Mouse (Mus musculus) left cerebral cortex, adult 18-20 months (tissue): ENCODE measurements around the gene Mif. TPM values are rescaled to one million over a fixed set of nuclear protein-coding genes. Genes with fewer than 3 reads are reported as not detected.
"Not testable (repeated sequence)": the region's sequence is repeated elsewhere in the genome, so short reads cannot be mapped to it uniquely, and the experiment has no call there.

Experiments used
- DNase-seq, 2 experiments: peaks; one replicate each; pipeline ENCODE4 v3.0.0; 2021 to 2022; ENCODE audit warnings: low spot score in 2 of 2, mixed read lengths in 1 of 2
- long read RNA-seq, 2 experiments: library from polyadenylated mRNA; stranded (forward); transcript quantifications; one replicate each; pipeline ENCODE4 v2.0.0; 2021
- total RNA-seq, 2 experiments: library from RNA; stranded (reverse); gene quantifications; 2 replicates each; pipeline ENCODE4 v1.2.3; 2021

Gene Mif
- total RNA-seq, result 100 to 1,000 TPM; 526 to 535 TPM
- long read RNA-seq, experiment 1, transcript Mif-201 (3 exons, 544 nt), result major isoform, 244 of 258 reads
- long read RNA-seq, experiment 1, transcript Mif-202 (2 exons, 600 nt), result minor isoform, 7 of 258 reads
- long read RNA-seq, experiment 1, partial matches to known transcripts, result 0 of 258 reads
- long read RNA-seq, experiment 1, other reads (novel, unspliced or antisense), result 7 of 258 reads
- long read RNA-seq, experiment 2, transcript Mif-202 (2 exons, 600 nt), result minor isoform, 8 of 254 reads
- long read RNA-seq, experiment 2, transcript Mif-201 (3 exons, 544 nt), result major isoform, 245 of 254 reads
- long read RNA-seq, experiment 2, partial matches to known transcripts, result 1 of 254 reads
- long read RNA-seq, experiment 2, other reads (novel, unspliced or antisense), result 0 of 254 reads

DNA sequence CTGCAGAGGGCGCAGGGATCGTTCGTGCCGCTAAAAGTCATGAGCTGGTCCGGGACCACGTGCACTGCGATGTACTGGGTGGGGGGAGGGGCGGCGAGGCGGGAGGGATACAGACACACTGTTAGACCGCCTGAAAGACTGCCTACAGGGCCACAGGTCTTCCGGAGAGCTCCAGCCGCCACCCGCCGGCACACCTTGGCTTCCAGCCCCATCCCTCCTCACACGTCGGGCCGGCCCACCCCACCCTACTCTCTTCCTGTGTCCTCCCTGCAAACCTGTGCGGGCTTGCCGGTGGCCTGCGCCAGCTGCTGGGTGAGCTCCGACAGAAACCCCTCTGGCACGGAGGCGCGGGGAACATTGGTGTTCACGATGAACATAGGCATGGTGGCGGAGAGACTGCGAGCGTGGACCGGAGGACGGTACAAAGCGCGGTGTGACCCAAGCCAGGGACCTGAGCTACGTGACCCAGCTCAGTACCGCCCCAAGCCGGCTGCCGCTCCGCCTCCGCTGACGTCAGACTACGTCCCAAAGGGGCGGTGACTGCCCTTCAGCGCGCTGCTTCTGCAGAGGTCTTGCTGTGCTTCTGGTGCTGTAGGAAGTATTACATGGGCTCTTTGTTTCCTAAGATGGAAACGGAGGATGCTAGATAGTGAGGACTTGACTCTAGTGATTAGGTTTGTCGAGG is at the start of gene Mif:
TSS of gene Mif (minus strand) at position 455 of the 685 bp plus-strand sequence.
- peak; percentile 80 to 88 for DNase-seq

DNA sequence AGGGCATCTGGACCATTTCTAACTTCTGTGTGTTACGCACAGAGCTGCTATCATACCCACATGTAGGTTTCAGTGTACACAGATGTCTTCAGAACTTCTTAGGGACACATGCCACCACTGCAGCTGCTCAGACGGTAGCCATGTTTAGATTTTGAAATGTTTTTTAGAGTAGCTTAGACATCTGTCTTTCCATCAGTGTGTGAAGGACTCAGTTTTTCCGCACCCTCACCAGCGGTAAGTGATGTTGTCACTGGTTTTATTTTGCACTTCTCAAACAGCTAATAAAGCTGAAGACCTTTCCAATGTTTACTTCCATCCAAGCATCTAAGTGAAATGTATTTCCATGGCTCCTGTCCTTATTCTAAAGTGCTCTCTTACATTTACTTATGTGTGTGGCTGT is 46.8 kb upstream of the Mif start:
- DNase-seq, result no peak

GRCm38 (mm10) chr10:75904391-75904790 is 44.4 kb upstream of the Mif start:
- no peak for DNase-seq

DNA sequence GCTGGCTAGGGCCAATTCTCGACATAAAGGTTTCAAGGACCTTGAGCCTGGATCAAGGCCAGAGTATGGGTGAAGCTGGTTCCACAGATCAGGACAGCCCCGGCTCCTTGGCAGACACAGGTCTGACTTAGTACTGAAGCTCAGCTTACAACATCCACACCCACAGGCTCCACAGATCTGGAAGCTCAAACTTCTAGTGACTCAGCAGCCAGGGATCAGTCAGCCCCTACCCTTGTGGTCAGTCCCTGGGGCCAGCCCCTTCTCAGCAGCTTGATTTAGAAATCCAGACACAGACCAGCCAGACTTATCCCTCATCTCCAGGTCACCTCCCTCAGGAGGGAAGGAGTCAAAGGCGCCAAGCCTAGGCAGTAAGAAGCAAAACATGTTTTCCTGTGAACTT is 38.8 kb upstream of the Mif start:
- DNase-seq, result peak in 1 of 2 experiments; percentile 33

GRCm38 (mm10) chr10:75898039-75898564 is 38.1 kb upstream of the Mif start:
- no peak for DNase-seq

- DNase-seq, result peak; percentile 64 to 82
These were observed 37.3 kb upstream of the Mif start for GRCm38 (mm10) chr10:75897373-75897772.

- DNase-seq, result peak; percentile 40 to 57
These were observed 36.2 kb upstream of the Mif start for GRCm38 (mm10) chr10:75896208-75896607.

DNA sequence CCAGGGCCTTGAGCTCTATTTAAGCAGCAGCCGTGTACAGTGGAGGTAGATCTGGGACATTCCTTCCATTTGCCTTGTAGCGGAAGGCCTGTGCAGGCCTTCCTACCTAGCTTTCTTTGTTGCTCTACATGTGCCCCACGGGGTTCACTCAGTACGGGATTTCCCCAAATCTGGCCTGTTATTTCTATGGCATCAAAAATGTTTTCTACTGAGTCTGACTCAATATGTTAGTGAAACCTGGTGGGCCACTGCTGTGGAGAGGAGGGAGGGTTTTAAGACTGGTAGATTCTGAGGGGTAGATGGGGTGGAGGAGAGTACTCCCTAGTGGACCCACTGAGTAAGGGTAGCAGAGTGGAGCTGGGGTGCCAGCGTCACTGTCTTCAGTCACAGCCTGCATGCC is 35.7 kb upstream of the Mif start:
- DNase-seq, result no peak

GRCm38 (mm10) chr10:75894601-75895000 is 34.6 kb upstream of the Mif start:
- no peak for DNase-seq

- DNase-seq, result peak; percentile 92 to 98
These were observed 33.2 kb upstream of the Mif start, which contains the start of gene Derl3 for GRCm38 (mm10) chr10:75893089-75893750. Gene Derl3, plus strand, starts transcription at chr10:75893413.

DNA sequence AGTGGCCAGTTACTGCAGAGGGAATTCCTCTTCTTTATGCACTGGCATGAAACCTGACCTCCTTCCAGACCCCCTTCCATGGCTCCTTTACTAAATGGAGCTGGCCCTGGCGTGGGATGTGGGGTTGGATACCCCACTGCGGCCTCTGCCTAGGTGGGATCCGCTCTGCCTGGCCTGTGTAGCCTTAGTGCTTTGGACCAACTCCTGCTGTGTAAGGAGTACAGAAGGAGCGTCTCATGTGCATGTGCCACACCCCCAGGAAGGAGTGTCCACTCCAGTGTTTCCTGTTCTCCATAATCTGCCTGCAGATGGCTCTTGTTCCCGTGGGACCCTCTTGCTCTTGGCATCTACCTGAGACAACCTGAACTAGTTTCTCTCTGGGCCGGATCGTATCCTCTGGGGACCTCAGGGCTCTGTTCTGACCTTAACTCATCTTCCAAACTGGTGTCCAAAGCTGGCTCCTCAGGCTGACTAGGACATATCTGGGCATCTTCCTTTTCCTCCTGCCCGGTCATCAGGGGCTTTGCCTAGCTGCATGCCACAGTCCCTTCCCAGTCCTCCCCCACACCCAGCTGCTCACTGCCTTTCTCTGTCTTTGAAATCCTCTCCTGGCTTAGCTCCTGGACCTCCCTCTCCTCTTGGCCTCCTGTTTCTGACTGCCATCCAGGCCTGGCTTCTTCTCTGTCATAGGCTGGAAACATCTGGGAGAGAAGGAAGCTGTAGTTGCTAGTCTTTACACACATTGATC is 29.5 kb upstream of the Mif start:
- no peak for DNase-seq

DNA sequence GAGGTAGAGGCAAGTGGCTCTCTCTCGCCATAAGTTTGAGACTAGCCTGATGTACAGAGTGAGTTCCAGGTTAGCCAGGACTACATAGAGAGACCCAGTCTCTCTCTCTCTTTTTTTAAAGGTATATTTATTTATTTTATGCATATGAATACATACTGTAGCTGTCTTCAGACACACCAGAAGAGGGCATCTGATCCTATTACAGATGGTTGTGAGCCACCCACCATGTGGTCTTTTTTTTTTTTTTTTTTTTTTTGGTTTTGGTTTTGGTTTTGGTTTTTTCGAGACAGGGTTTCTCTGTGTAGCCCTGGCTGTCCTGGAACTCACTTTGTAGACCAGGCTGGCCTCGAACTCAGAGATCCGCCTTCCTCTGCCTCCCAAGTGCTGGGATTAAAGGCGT is 27.5 kb upstream of the Mif start:
- not testable (repeated sequence) for DNase-seq

DNA sequence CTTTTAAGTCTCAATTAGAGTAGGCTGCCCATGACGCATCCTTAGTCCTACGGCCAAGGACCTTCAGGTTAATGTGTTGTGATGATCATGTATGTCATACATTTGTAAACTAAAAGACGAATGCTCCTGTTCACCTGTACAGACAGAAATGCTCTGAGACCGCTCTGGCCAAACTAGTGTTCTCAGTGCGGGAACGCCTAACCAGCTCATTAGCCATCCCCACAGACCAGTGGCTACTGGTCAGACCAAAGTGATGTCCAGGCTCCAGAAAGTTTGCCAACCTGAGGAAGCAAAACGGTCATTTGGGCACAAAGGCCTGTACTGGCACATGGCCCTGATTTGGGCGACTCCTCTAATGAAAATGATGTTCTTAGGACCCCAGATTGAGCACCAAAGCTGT is 24.7 kb upstream of the Mif start:
- DNase-seq, result no peak

GRCm38 (mm10) chr10:75883232-75883552 is 23.2 kb upstream of the Mif start:
- DNase-seq, result peak; percentile 79 to 87

DNA sequence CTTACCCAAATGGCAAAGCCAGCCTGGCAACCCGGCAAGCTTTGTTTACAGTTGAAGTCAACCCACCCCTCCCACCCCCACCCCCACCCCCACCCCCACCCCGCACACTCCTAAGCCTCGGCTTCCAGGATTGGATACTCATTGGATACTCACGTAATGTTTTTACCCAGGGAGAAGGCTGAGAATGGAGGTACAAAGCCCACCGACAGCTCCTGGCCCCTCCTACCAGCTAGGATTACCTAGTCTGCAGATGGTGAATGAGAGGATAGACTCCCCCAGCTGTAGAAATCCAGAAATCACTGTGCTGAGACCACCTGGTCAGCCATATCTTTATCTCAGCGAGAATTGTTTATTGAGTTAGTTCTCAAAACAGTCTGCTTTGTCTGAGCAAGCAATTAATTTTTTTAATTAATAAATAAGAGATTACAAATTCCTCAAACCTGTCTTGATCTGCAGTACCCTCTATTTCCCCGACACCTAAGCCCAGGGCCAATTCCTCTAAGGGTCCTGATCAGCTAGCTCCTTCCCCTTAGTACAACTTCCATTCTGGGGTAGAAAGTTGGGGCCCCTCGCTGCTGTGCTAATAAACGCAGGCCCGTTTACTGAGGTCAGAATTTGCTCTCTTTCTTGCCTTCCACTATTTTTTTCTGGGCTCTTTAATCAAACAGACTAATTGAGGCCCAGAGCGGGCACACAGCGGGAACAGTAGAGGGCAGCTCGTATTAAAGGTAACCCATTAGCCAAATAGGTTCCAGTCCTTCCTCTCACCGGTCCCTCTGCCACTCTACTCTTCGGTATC is 22.6 kb upstream of the Mif start:
- DNase-seq, result no peak

GRCm38 (mm10) chr10:75881578-75882432 is 21.8 kb upstream of the Mif start:
- no peak for DNase-seq

GRCm38 (mm10) chr10:75880771-75881577 is 20.9 kb upstream of the Mif start:
- DNase-seq, result no peak

- DNase-seq, result no peak
These were observed 20.3 kb upstream of the Mif start for GRCm38 (mm10) chr10:75880351-75880750.
